Mouse (Mus musculus) cortical plate, adult 2 months (tissue): ENCODE data around the gene Chst3. TPM values are rescaled to one million over a fixed set of nuclear protein-coding genes. Genes with fewer than 3 reads are reported as not detected.
"Not testable (repeated sequence)": the region's sequence is repeated elsewhere in the genome, so short reads cannot be mapped to it uniquely, and the experiment has no call there.

Experiments
- H3K27ac ChIP-seq: fragments of 200-500 bp; 2 replicates; pipeline ENCODE4 v1.5.1; 2012; ENCODE audit warnings: low read length, control low read depth, inconsistent platforms; ENCODE audit not compliant: insufficient read depth
- H3K4me1 ChIP-seq: fragments of 200-500 bp; 2 replicates; pipeline ENCODE4 v1.6.1; 2011; ENCODE audit warnings: low read length; ENCODE audit not compliant: control insufficient read depth, insufficient read depth
- H3K4me3 ChIP-seq: fragments of 200-500 bp; 2 replicates; pipeline ENCODE4 v1.5.1; 2011; ENCODE audit warnings: mild to moderate bottlenecking, low read length, control low read depth; ENCODE audit not compliant: insufficient read depth
- CTCF ChIP-seq: fragments of 200-500 bp; IDR thresholded peaks from 2 replicates; pipeline ENCODE4 v1.5.1; 2011; ENCODE audit warnings: mild to moderate bottlenecking, control low read depth, low read length; ENCODE audit not compliant: insufficient read depth; ENCODE audit errors: extremely low read depth
- POLR2A ChIP-seq: fragments of 200-500 bp; IDR thresholded peaks from 2 replicates; pipeline ENCODE4 v1.6.1; 2011; ENCODE audit warnings: mild to moderate bottlenecking, low read length, control low read depth; ENCODE audit not compliant: insufficient read depth; ENCODE audit errors: extremely low read depth
- polyA plus RNA-seq: library from polyadenylated mRNA; depleted of rRNA; stranded (reverse); fragments of >200 nt; gene quantifications from 2 replicates; pipeline ENCODE4 v1.2.3, GENCODE M21; 2012

Chst3 gene
- polyA plus RNA-seq, 1 experiment: 2.0 TPM

GRCm38 (mm10) chr10:60174506-60174905, 44.6 kb downstream of the Chst3 start:
- Histone ChIP-seq H3K4me1 (peaks cover 4% of the 10 kb centered on the region), H3K4me3 (no peak overlapping the region), H3K27ac (no peak overlapping the region)
- TF ChIP-seq POLR2A (no peak), CTCF (no peak)

GRCm38 (mm10) chr10:60173035-60173434, 46.0 kb downstream of the Chst3 start:
- peaks cover 4% of the 10 kb centered on the region for H3K4me1 ChIP-seq
- H3K27ac ChIP-seq: no peak overlapping the region
- H3K4me3 ChIP-seq: no peak overlapping the region
- no peak for TF ChIP-seq CTCF
- TF ChIP-seq POLR2A: no peak

DNA sequence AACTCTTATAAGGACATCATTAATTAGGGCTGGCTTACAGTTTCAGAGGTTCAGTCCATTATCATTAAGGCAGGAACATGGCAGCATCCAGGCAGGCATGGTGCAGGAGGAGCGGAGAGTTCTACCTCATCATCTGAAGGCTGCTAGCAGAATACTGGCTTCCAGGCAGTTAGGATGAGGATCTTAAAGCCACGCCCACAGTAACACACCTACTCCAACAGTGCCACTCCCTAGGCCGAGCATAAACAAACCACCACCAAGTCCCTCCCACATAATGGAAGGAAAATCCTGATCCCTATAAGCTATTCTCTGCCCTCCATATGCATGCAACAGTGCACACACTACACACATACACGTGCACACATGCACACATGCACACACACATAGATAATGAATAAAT, 46.8 kb downstream of the Chst3 start:
- Histone ChIP-seq H3K4me3 (no peak overlapping the region), H3K4me1 (peaks cover 4% of the 10 kb centered on the region), H3K27ac (no peak overlapping the region)
- no peak for TF ChIP-seq CTCF
- no peak for TF ChIP-seq POLR2A

- no peak for TF ChIP-seq POLR2A
- no peak for TF ChIP-seq CTCF
- H3K4me3 ChIP-seq: no peak overlapping the region
Measured at GRCm38 (mm10) chr10:60171368-60171767, 47.7 kb downstream of the Chst3 start.

GRCm38 (mm10) chr10:60170326-60171089, 48.6 kb downstream of the Chst3 start:
- no peak overlapping the region for H3K27ac ChIP-seq
- TF ChIP-seq CTCF (no peak), POLR2A (no peak)
- peaks cover 4% of the 10 kb centered on the region for H3K4me1 ChIP-seq
- no peak overlapping the region for H3K4me3 ChIP-seq

More at GRCm38 (mm10) chr10:60171368-60171767, 47.7 kb downstream of the Chst3 start:
- Histone ChIP-seq H3K27ac (no peak overlapping the region), H3K4me1 (peaks cover 4% of the 10 kb centered on the region)

DNA sequence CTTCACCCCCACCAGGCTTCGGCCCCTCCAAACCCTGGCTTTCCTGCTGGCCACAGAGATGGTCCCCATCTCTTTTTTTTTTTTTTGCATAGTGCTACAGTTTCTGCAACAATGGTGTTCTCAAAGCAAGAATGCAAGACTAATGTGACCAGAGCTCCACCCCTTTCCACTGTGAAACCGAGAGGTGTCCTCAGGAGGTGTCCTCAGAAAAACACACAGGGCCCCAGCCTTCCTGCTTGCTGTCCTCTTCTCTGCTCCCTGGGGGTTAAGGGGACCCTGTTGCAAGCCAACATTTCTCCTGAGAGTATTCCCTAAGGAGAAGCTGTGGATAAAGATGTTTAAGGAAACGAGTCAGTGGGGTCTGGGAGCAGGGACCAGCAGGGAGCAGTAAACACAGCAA, 50.1 kb downstream of the Chst3 start:
- Histone ChIP-seq H3K4me3 (no peak overlapping the region), H3K27ac (no peak overlapping the region), H3K4me1 (peaks cover 4% of the 10 kb centered on the region)
- TF ChIP-seq POLR2A (no peak), CTCF (no peak)

GRCm38 (mm10) chr10:60168306-60168705, 50.8 kb downstream of the Chst3 start:
- TF ChIP-seq POLR2A: no peak
- no peak for TF ChIP-seq CTCF
- Histone ChIP-seq H3K4me1 (peaks cover 4% of the 10 kb centered on the region), H3K27ac (no peak overlapping the region), H3K4me3 (no peak overlapping the region)

DNA sequence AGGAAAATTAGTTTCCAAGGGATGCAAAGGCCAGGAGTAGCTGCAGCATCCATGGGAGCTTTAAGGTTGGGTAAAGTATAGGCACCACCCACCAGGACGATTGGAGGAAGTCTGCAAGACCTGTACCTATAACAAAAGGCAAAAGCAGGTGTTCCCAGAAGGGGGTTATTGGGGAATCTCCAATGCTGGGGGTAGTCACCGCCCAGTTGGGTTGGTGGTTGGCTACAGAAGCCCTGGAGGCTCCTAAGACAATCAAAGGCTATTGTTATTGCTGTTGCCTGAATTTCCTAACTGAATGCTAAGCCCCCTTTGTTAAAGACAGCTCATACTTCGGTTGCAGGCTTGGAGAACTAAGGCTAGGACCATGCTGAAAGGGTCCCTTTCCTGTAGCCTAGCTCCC, 53.0 kb downstream of the Chst3 start:
- H3K4me3 ChIP-seq: no peak overlapping the region
- no peaks in the 10 kb centered on the region for H3K4me1 ChIP-seq
- TF ChIP-seq POLR2A: no peak
- H3K27ac ChIP-seq: no peak overlapping the region

DNA sequence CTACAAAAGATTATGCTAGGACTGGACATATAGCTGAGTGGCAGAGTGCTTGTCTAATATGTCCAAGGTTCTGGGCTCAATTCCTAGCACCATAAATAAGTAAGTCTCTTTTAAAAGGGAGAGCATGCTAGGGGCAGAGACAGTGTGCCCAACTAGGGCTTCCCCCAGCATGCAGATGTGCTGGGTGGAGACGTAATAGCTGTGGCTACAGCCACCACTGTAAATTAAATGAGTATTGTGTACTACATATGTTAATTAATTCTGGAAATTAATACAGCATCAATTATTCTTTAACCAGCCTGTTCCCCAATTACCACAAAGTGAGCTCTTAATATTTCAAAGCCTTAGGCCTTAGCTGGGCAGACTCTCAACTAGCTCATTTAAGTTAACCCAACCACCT, 54.2 kb downstream of the Chst3 start:
- H3K4me1 ChIP-seq: no peaks in the 10 kb centered on the region
- H3K4me3 ChIP-seq: no peak overlapping the region
- TF ChIP-seq POLR2A (no peak), CTCF (no peak)
- no peak overlapping the region for H3K27ac ChIP-seq

GRCm38 (mm10) chr10:60162973-60163255, 56.1 kb downstream of the Chst3 start:
- Histone ChIP-seq H3K4me3 (no peak overlapping the region), H3K27ac (no peak overlapping the region), H3K4me1 (no peaks in the 10 kb centered on the region)
- TF ChIP-seq CTCF (no peak), POLR2A (no peak)

GRCm38 (mm10) chr10:60162184-60162972, 56.7 kb downstream of the Chst3 start:
- not testable (repeated sequence) for H3K4me3 ChIP-seq, H3K27ac ChIP-seq, H3K4me1 ChIP-seq

DNA sequence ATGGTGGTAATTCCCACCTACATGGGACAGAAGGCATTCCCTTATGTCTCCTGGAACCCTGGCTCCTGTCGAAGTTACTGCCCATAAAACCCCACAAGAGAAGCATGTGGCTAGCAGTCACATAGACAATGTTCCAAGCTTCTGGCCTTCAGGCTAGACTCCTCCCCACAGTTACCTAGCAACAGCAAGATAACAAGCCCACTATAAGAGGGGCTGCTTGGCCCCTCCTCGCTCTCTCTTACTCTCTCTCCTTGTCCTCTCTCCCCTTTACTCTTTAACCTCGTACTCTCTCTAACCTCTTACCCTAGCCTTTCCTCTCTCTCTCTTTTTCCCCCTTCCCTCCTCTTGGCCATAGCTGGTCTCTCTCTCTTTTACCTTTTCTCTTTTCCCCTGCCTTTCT, 57.7 kb downstream of the Chst3 start:
- not testable (repeated sequence) for H3K27ac ChIP-seq, H3K4me1 ChIP-seq, H3K4me3 ChIP-seq
